Mouse (Mus musculus) right cerebral cortex, postnatal 4 days (tissue): ENCODE results near the gene Zfp689.
"Not testable (repeated sequence)": the region's sequence is repeated elsewhere in the genome, so short reads cannot be mapped to it uniquely, and the experiment has no call there.

Experiments
- DNase-seq: peaks from one replicate; pipeline ENCODE4 v3.0.0-alpha.2; 2022

Gene Zfp689

DNA sequence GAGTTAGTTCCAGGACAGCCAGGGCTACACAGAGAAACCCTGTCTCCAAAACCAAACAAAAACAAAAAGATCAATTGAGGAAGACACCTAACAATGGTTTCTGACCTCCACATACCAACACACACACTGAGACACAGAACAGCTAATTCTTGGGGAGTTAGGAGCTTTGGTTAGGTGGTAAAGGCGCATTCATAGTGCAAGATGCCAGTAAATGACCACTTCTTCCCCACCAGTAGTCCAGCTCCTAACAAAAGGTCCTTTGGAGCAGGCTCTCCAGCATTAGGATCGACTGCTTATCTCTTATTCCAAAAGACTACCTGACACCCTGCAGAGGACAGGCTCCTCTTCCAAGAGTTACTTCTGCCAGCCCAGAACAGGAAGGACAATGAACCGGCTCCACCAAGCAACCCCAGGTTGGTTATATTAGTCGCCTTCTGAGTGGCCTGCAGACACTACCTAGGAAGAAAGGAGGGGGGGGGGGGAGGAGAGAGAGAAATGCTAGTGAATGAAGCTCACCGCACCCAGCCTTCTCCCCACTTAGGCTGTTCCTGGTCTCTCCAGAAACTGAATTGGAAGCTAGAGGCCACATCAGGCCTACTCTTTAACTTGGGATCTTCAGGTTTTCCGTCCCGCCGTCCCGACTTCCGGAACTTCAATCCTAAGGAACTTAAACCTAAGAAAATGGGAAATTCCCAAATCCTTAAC is 21.2 kb upstream of the Zfp689 start:
- DNase-seq = peak; percentile 32

- DNase-seq = no peak
Measured at GRCm38 (mm10) chr7:127466606-127467005, 17.6 kb upstream of the Zfp689 start.

DNA sequence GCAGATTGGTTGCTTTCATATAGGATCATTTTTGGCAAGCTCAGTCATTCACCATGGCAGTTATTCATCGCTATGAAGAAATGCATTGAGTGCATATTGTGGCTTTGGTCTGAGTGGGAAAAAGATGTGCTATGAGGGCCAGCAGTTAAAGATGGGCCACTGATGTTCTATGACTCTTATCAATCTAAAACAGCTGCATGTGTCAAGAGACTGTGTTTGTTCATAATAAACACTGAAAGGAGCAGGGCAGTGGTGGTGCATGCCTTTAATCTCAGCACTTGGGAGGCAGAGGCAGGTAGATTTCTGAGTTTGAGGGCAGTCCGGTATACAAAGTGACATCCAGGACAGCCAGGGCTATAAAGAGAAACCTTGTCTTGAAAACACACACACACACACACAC is 16.7 kb upstream of the Zfp689 start:
- DNase-seq = not testable (repeated sequence)

DNA sequence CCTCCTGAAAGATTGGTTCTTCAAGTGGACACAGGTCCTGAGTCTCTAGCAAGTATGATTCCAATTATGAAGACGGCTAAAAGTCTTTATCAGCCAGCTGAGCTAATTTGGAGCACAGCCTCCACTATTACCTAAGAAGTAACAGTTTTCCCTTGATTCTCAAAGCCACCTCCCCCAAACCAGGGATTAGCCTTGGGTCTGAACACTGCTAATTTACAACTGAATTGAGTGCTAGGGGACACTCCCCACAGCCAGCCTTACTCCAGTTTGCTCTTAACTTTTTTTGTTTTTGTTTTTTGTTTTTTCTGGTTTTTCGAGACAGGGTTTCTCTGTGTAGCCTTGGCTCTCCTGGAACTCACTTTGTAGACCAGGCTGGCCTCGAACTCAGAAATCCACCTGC is 16.2 kb upstream of the Zfp689 start:
- DNase-seq = no peak

- DNase-seq = not testable (repeated sequence)
Measured at GRCm38 (mm10) chr7:127459311-127459710, 10.4 kb upstream of the Zfp689 start, which contains the start of gene Prr14. Gene Prr14 (plus strand): TSS chr7:127459611.

GRCm38 (mm10) chr7:127458371-127459122 is 9.6 kb upstream of the Zfp689 start:
- not testable (repeated sequence) for DNase-seq

DNA sequence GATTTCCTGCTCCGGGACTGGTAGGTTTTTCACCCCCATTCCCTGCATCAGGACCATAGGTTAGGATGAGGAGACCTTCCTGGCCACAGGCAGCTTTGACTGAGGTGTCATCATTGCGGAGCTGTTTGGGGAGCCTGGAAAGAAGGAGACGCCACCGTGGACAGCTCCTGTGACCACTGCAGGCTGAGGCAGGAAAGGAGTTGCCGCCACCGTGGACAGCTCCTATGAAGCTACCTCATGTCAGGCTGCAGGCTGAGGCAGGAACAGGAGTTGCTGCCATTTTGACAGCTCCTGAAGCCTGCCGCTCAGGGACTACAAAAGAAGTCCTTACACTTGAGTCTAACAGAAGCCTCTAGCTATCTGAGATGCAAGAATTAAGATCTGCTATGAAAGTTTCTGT is 5.9 kb upstream of the Zfp689 start:
- DNase-seq = no peak

DNA sequence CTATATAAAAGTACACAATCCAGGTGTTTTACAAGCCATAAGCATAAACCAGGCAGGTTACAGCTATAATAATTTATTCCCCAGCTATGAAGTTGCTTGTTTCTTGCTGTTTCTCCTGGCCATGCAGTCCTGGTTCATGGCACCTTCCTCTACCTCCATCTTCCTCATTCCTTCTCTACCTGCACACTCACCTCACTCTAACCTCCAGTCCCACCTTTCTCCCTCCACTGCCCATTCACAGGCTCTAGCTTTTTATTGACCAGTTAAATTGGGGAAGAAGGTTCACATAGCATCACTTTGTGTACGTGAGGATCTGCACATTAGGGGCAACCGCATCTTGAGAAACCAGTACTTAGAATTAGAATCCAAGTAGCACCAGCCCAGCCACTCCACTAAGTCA is 4.1 kb upstream of the Zfp689 start:
- no peak for DNase-seq

GRCm38 (mm10) chr7:127449966-127450365 is 1.0 kb upstream of the Zfp689 start:
- no peak for DNase-seq

DNA sequence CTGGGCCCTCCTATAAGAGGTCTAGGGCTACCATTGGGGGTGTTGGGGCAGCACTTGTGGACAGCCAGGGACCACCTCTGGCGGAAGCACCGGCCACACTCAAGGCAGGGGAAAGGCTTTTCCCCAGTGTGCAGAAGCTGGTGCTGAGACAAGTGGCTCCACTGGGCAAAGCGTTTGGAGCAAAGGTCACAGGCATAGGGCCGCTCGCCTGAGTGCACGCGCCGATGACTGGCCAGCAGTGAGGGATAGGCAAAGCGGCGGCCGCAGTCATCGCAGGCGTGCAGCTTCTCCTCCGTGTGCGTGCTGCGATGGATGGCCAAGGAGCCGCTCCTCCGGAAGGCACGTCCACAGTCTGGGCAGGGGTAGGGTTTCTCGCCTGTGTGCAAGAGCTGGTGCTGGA is 5.0 kb downstream of the Zfp689 start:
- DNase-seq = no peak

- no peak for DNase-seq
Measured at GRCm38 (mm10) chr7:127437724-127438123, 11.2 kb downstream of the Zfp689 start.

GRCm38 (mm10) chr7:127435206-127435605 is 13.8 kb downstream of the Zfp689 start:
- DNase-seq = no peak

GRCm38 (mm10) chr7:127426354-127426753 is 22.6 kb downstream of the Zfp689 start:
- DNase-seq = no peak

DNA sequence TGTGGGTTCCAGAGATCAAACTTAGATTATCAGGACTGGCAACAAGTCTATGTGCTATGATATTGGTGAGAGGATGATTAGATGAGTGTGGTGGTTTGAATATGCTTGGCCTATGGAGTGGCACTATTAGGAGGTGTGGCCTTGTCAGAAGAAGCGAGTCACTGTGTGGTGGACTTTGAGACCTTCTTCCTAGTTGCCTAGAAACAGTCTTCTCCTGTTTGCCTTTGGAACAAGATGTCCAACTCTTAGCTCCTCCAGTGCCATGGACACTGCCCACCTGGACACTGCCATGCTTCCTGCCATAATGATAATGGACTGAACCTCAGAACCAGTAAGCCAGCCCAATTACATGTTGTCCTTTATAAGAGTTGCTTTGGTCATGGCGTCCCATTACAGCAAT is 23.0 kb downstream of the Zfp689 start:
- DNase-seq = no peak

DNA sequence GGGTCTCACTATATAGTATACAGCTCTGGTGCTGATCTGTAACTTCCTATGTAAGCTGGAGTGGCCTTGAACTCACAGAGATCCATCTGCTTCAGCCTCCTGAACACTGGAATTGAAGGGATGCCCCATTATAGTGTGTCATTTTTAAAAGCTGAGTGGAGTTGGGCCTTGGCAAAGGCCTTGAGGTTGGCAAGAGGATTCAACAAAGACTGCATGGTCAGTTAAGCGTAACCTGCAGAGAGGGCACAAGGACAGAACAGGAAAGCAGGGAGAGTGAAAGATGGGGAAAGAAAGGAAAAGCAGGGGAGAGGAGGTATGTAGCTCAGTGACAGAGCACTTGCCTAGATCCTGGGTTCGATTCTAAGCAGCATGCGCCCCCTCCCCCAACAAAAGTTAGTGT is 23.7 kb downstream of the Zfp689 start:
- DNase-seq = no peak

DNA sequence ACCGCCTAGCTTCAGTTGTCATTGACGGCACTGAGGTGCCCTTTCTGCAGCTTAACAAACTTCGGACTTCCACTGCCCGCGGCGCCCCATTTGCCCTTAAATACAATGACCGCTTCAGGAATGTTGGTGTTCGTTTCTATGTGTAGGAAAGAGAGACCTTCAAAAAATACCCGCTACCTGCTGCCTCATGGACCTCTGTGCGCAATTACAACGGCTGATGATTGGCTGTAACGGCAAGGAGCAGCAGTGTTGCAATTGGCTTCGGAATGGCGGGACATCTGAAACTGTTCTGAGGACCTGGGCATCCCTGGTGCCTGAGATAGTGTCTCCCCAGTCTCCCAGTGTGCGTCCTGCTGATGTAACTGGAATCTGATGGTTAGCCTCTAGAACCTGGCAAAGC is 26.7 kb downstream of the Zfp689 start:
- peak; percentile 33 for DNase-seq

DNA sequence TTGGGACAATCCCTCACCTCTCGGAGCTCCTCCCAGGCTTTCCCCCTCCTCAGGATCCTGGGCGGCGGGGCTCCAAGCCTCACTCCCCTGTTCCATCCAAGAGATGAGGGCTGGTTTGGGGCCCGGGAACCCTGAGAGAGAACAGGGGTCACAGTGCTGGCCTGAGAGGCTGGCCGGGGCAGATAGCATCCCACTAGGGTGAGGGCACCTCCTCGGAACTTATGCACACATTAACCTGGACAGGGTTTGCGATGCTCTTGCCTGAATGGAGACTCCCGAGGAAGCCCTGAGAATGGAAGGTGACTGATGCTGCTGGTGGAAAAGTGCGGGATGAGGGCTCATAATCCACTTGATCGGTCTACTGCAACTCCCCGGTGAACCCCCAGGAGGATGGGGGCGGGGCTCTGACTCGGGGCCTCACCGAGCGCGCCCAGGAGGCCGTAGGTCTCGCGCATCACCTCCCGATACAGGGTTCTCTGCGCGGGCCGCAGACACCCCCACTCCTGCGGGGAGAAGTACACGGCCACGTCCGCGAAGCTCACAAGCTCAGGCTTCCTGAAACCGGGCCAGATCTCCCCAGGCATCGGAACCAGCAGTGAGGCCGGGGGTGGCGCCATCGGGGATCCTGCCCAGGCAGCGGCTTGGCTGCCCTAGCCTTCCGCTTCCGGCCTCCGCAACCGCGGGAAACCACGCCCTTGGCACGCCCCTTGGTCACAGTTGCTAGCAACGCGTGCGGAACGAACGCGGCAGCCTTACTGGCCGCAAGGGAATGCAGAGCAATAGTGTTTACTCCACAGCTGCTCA is 27.4 kb downstream of the Zfp689 start, which contains the start of gene Zfp688:
Gene Zfp688, minus strand, starts transcription at position 681 of the 804 bp plus-strand sequence.
- DNase-seq = peak; percentile 92

- DNase-seq = no peak
Measured at GRCm38 (mm10) chr7:127411418-127411817, 37.5 kb downstream of the Zfp689 start.

- DNase-seq = peak; percentile 82
Measured at GRCm38 (mm10) chr7:127406002-127406987, 42.7 kb downstream of the Zfp689 start, which contains the start of gene Zfp764. Gene Zfp764 (minus strand): TSS chr7:127406822.

DNA sequence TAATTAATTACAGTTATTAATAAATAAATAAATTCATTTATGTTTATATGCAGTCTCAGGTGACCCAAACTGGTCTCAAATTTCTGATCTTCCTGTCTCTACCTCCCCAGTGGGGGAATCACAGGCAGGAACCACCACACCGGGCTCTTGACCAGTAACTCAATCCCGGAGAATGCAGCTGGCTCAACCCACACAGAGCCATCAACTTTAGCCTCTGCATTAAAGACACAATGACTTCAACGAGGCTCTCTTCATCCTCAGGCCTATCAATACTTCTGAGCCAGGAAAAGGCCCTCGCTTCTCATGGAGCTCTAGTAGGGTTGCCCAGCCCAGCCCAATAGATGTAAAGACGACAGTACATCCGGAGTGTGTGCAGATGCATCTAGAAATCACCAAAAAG is 44.9 kb downstream of the Zfp689 start:
- not testable (repeated sequence) for DNase-seq

DNA sequence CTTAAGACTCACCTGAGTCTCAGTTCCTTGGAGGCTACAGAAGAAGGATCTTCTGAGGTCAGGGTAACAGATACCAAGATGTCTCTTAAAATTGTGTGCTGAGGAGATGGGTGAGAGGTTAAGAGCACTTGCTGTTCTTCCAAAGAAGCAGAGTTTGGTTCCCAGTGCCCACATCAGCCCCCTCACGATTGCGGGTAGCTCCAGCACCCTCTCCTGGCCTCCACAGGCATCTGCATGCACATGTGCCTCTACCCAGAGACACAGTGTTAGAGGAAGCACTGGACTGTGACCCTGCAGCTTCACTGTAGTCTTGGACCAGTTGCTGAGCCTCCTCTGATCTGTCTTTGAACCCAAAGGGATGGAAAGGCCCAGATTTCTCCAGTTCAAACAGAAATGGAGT is 46.0 kb downstream of the Zfp689 start:
- DNase-seq = no peak

DNA sequence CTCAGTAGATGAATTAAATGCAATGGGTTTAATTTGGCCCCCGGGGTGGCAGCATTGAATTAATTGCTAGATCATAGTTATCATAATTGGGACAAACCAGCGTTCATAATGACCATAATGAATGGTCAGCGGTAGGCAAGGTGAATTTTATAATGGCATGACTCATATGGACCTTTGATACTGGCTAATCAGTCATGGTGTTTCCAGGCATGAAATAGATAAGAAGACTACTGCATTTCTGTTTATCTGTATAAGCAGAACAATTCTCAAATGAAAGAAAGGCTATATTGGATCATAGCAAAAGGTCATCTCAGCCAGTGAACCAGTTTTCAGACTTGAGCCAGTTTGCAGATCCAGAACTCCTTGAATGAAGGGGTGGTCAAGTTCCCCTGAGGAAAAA is 48.6 kb downstream of the Zfp689 start:
- DNase-seq = no peak
